Mouse (Mus musculus) CH12.LX (cell line): Measurements from ENCODE around the gene Itpr2. TPM values are rescaled to one million over a fixed set of nuclear protein-coding genes. Genes with fewer than 3 reads are reported as not detected.

ENCODE experiments used
- polyA plus RNA-seq: library from polyadenylated mRNA; unstranded; fragments of >175 nt; gene quantifications from 2 replicates; pipeline ENCODE4 v1.2.1, GENCODE M21; 2012; ENCODE audit warnings: low read depth; ENCODE audit not compliant: insufficient read length
- total RNA-seq, 2 experiments: library from RNA; depleted of rRNA; stranded (reverse); fragments of 300-350 nt in 1 of 2; fragments of >200 nt in 1 of 2; gene quantifications; 2 replicates each; pipeline ENCODE4 v1.2.3; 2012 to 2014

The Itpr2 gene
- total and polyA plus RNA-seq, 3 experiments = 3.5 to 8.9 (median 4.4) TPM

Other genes starting within 250 kb of the Itpr2 start
- 80.0 and 94.1 TPM in 2 replicates for gene Fgfr1op2, start 75.0 kb upstream of the Itpr2 start, total RNA-seq (2012; rRNA removed)
- 69.3 and 73.0 TPM in 2 replicates for gene Fgfr1op2, start 75.0 kb upstream of the Itpr2 start, total RNA-seq (2014; rRNA removed)
- gene Fgfr1op2, start 75.0 kb upstream of the Itpr2 start, polyA plus RNA-seq = 101 and 104 TPM in 2 replicates
- 31.9 and 42.6 TPM in 2 replicates for gene Ints13, start 75.6 kb upstream of the Itpr2 start, total RNA-seq (2012; rRNA removed)
- 50.5 and 63.7 TPM in 2 replicates for gene Ints13, start 75.6 kb upstream of the Itpr2 start, total RNA-seq (2014; rRNA removed)
- 51.9 and 66.1 TPM in 2 replicates for gene Ints13, start 75.6 kb upstream of the Itpr2 start, polyA plus RNA-seq
- 42.4 and 45.8 TPM in 2 replicates for gene Med21, start 140.3 kb upstream of the Itpr2 start, total RNA-seq (2012; rRNA removed)
- gene Med21, start 140.3 kb upstream of the Itpr2 start, total RNA-seq (2014; rRNA removed) = 124 and 143 TPM in 2 replicates
- 52.2 and 56.0 TPM in 2 replicates for gene Med21, start 140.3 kb upstream of the Itpr2 start, polyA plus RNA-seq
- gene Tm7sf3, start 140.6 kb upstream of the Itpr2 start, total RNA-seq (2012; rRNA removed) = 19.9 and 23.9 TPM in 2 replicates
- gene Tm7sf3, start 140.6 kb upstream of the Itpr2 start, total RNA-seq (2014; rRNA removed) = 11.4 and 11.8 TPM in 2 replicates
- gene Tm7sf3, start 140.6 kb upstream of the Itpr2 start, polyA plus RNA-seq = 12.8 and 13.4 TPM in 2 replicates
- 4.0 and 4.7 TPM in 2 replicates for gene Stk38l, start 222.8 kb upstream of the Itpr2 start, total RNA-seq (2012; rRNA removed)
- gene Stk38l, start 222.8 kb upstream of the Itpr2 start, total RNA-seq (2014; rRNA removed) = 3.4 and 3.8 TPM in 2 replicates
- gene Stk38l, start 222.8 kb upstream of the Itpr2 start, polyA plus RNA-seq = 5.2 and 5.8 TPM in 2 replicates